Mouse (Mus musculus): ENCODE measurements around the gene Cep19.

Gene Cep19

GRCm38 (mm10) chr16:32153976-32154375 lies 54.4 kb downstream of the Cep19 start:
- DNase-seq: no peak

DNA sequence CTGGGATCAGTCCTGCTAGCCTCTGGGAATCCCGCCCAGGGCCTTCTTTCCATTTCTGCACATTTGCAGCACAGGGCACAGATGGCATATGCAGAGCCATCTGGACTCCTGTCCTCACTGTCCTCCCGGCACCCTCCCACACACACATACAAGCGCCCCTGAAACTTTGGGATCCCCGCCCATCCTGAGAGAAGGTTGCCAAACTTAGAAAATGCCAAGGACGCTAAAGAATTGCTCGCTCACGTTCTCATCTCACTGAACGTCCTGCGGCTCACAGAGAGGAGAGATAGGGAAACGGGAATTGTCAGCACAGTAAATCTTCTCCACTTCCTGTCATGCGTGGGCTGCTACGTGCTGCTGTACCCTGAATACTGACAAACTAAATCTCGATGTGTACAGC lies 54.8 kb downstream of the Cep19 start:
- DNase-seq: peak; percentile 97

DNA sequence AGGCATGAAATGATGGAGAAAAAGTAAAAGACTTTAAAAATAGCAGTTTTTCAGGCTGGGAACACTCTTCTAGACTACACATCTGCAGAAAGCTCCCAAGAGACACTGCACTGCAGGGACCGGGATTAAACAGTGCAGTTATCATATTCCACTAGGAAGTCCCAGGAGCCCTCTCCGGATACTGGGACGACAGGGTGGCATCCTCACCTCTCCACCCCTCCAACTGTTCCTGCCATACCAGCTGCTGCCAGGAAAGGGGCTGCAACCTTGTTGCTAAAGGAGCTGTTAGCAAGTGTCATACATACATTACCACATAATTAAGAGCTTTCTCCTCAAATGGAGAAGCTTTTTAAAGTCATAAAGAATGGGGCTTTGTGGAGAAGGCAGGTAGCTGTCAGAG lies 57.1 kb downstream of the Cep19 start:
- DNase-seq: no peak

GRCm38 (mm10) chr16:32157369-32157768 lies 57.8 kb downstream of the Cep19 start:
- no peak for DNase-seq
